Mouse (Mus musculus) liver, embryonic 12.5 days (tissue): ENCODE results near the gene Slc25a21. TPM values are rescaled to one million over a fixed set of nuclear protein-coding genes. Genes with fewer than 3 reads are reported as not detected.

ENCODE experiments used
- ATAC-seq: fragments of 200-750 bp; cut with Nextera tagmentation; 2 replicates; pipeline ENCODE4 v1.8.0; 2017; ENCODE audit warnings: moderate number of reproducible peaks, mild to moderate bottlenecking, moderate library complexity
- H3K27ac ChIP-seq: fragments of 300-500 bp; sonication (generic); 2 replicates; pipeline ENCODE4 v1.5.1; 2016; ENCODE audit warnings: mild to moderate bottlenecking
- H3K27me3 ChIP-seq: fragments of 300-500 bp; sonication (generic); replicated peaks from 2 replicates; pipeline ENCODE4 v1.6.1; 2016; ENCODE audit warnings: mild to moderate bottlenecking, moderate library complexity
- H3K36me3 ChIP-seq: fragments of 300-500 bp; sonication (generic); 2 replicates; pipeline ENCODE4 v1.6.1; 2016; ENCODE audit warnings: mild to moderate bottlenecking, moderate library complexity
- H3K4me1 ChIP-seq: fragments of 300-500 bp; sonication (generic); 2 replicates; pipeline ENCODE4 v1.6.1; 2016
- H3K4me2 ChIP-seq: fragments of 300-500 bp; sonication (generic); 2 replicates; pipeline ENCODE4 v1.6.1; 2016; ENCODE audit warnings: mild to moderate bottlenecking, moderate library complexity
- H3K4me3 ChIP-seq: fragments of 300-500 bp; sonication (generic); 2 replicates; pipeline ENCODE4 v1.5.1; 2016; ENCODE audit warnings: mild to moderate bottlenecking, moderate library complexity
- H3K9ac ChIP-seq: fragments of 300-500 bp; sonication (generic); 2 replicates; pipeline ENCODE4 v1.6.1; 2016; ENCODE audit warnings: mild to moderate bottlenecking, moderate library complexity
- H3K9me3 ChIP-seq: fragments of 300-500 bp; sonication (generic); replicated peaks from 2 replicates; pipeline ENCODE4 v1.6.1; 2016; ENCODE audit warnings: mild to moderate bottlenecking, moderate library complexity
- WGBS: fragments of 180-500 bp; shearing (Covaris S2); methylation state at CpG from one replicate; pipeline ENCODE4 v1.1.7; 2016; ENCODE audit not compliant: insufficient replicate concordance; 5-methylcytosine and 5-hydroxymethylcytosine counted together
- polyA plus RNA-seq: library from polyadenylated mRNA; unstranded; fragments of >200 nt; fragmentation: Nextera tagmentation; extraction: Ambion mirVana; gene quantifications from 2 replicates; pipeline ENCODE4 v1.2.1, GENCODE M21; 2016

Slc25a21 gene
- polyA plus RNA-seq, 1 experiment from 2014 or later, result 30.0 TPM

- Histone ChIP-seq H3K9ac (no peak overlapping the region), H3K36me3 (no peaks in the 10 kb centered on the region), H3K4me2 (no peak overlapping the region), H3K4me3 (no peak overlapping the region), H3K9me3 (no peaks in the 10 kb centered on the region), H3K27ac (no peak overlapping the region), H3K27me3 (no peaks in the 10 kb centered on the region), H3K4me1 (peaks cover 20% of the 10 kb centered on the region)
- WGBS, result 51% methylated on average over 3 of the region's 3 CpGs
- ATAC-seq, result no peak
Measured at GRCm38 (mm10) chr12:57099066-57099465, 98.2 kb downstream of the Slc25a21 start.

- no peak for ATAC-seq
- WGBS, result 77% methylated on average over 5 of the region's 5 CpGs
- H3K27ac ChIP-seq, result no peak overlapping the region
- no peak overlapping the region for H3K9ac ChIP-seq
- peaks cover 20% of the 10 kb centered on the region for H3K4me1 ChIP-seq
- H3K36me3 ChIP-seq, result no peaks in the 10 kb centered on the region
- no peaks in the 10 kb centered on the region for H3K9me3 ChIP-seq
- no peak overlapping the region for H3K4me2 ChIP-seq
- no peak overlapping the region for H3K4me3 ChIP-seq
- no peaks in the 10 kb centered on the region for H3K27me3 ChIP-seq
Measured at GRCm38 (mm10) chr12:57098371-57098770, 98.9 kb downstream of the Slc25a21 start.

GRCm38 (mm10) chr12:57093107-57093506 is 104.2 kb downstream of the Slc25a21 start:
- ATAC-seq, result no peak
- Histone ChIP-seq H3K9ac (no peak overlapping the region), H3K4me3 (no peak overlapping the region), H3K9me3 (no peaks in the 10 kb centered on the region), H3K4me1 (no peaks in the 10 kb centered on the region), H3K27ac (no peak overlapping the region), H3K4me2 (no peak overlapping the region), H3K27me3 (no peaks in the 10 kb centered on the region), H3K36me3 (no peaks in the 10 kb centered on the region)
- WGBS, result 57% methylated on average over 5 of the region's 5 CpGs

GRCm38 (mm10) chr12:57084519-57084918 is 112.8 kb downstream of the Slc25a21 start:
- no peaks in the 10 kb centered on the region for H3K9me3 ChIP-seq
- no peak overlapping the region for H3K4me2 ChIP-seq
- H3K36me3 ChIP-seq, result no peaks in the 10 kb centered on the region
- H3K4me3 ChIP-seq, result no peak overlapping the region
- H3K27ac ChIP-seq, result no peak overlapping the region
- H3K9ac ChIP-seq, result no peak overlapping the region
- 77% methylated on average over 3 of the region's 3 CpGs for WGBS
- no peaks in the 10 kb centered on the region for H3K4me1 ChIP-seq
- H3K27me3 ChIP-seq, result no peaks in the 10 kb centered on the region
- ATAC-seq, result no peak

- Histone ChIP-seq H3K27me3 (no peaks in the 10 kb centered on the region), H3K4me2 (no peak overlapping the region), H3K4me1 (no peaks in the 10 kb centered on the region), H3K9me3 (no peaks in the 10 kb centered on the region), H3K9ac (no peak overlapping the region), H3K36me3 (no peaks in the 10 kb centered on the region), H3K4me3 (no peak overlapping the region), H3K27ac (no peak overlapping the region)
- 91% methylated on average over 5 of the region's 5 CpGs for WGBS
- no peak for ATAC-seq
Measured at GRCm38 (mm10) chr12:57083533-57083932, 113.7 kb downstream of the Slc25a21 start.

GRCm38 (mm10) chr12:57076606-57077005 is 120.7 kb downstream of the Slc25a21 start:
- Histone ChIP-seq H3K27me3 (no peaks in the 10 kb centered on the region), H3K4me1 (no peaks in the 10 kb centered on the region), H3K9me3 (no peaks in the 10 kb centered on the region), H3K4me2 (no peak overlapping the region), H3K27ac (no peak overlapping the region), H3K9ac (no peak overlapping the region), H3K36me3 (no peaks in the 10 kb centered on the region), H3K4me3 (no peak overlapping the region)
- no peak for ATAC-seq
- 82% methylated on average over 4 of the region's 4 CpGs for WGBS

- no peak overlapping the region for H3K9ac ChIP-seq
- H3K4me2 ChIP-seq, result no peak overlapping the region
- no peaks in the 10 kb centered on the region for H3K9me3 ChIP-seq
- H3K27me3 ChIP-seq, result no peaks in the 10 kb centered on the region
- 86% methylated on average over 2 of the region's 2 CpGs for WGBS
- ATAC-seq, result no peak
- H3K27ac ChIP-seq, result no peak overlapping the region
- H3K36me3 ChIP-seq, result no peaks in the 10 kb centered on the region
- H3K4me1 ChIP-seq, result no peaks in the 10 kb centered on the region
- H3K4me3 ChIP-seq, result no peak overlapping the region
Measured at GRCm38 (mm10) chr12:57072616-57073015, 124.7 kb downstream of the Slc25a21 start.

- H3K27ac ChIP-seq, result no peak overlapping the region
- H3K9me3 ChIP-seq, result no peaks in the 10 kb centered on the region
- ATAC-seq, result no peak
- H3K4me1 ChIP-seq, result no peaks in the 10 kb centered on the region
- WGBS, result 62% methylated on average over 5 of the region's 5 CpGs
- H3K27me3 ChIP-seq, result no peaks in the 10 kb centered on the region
- no peaks in the 10 kb centered on the region for H3K36me3 ChIP-seq
- H3K4me3 ChIP-seq, result no peak overlapping the region
- no peak overlapping the region for H3K4me2 ChIP-seq
- H3K9ac ChIP-seq, result no peak overlapping the region
Measured at GRCm38 (mm10) chr12:57068607-57069006, 128.7 kb downstream of the Slc25a21 start.

GRCm38 (mm10) chr12:57019737-57020136 is 177.5 kb downstream of the Slc25a21 start:
- no peaks in the 10 kb centered on the region for H3K27me3 ChIP-seq
- H3K9me3 ChIP-seq, result no peaks in the 10 kb centered on the region
- H3K4me1 ChIP-seq, result no peaks in the 10 kb centered on the region; the same call in 1 of the 2 replicates
- WGBS, result 77% methylated on average over 4 of the region's 4 CpGs
- no peaks in the 10 kb centered on the region; the same call in 1 of the 2 replicates for H3K36me3 ChIP-seq
- no peak overlapping the region for H3K4me3 ChIP-seq
- no peak overlapping the region for H3K4me2 ChIP-seq
- no peak overlapping the region for H3K27ac ChIP-seq
- no peak overlapping the region for H3K9ac ChIP-seq
- ATAC-seq, result no peak

GRCm38 (mm10) chr12:57016845-57017244 is 180.4 kb downstream of the Slc25a21 start:
- Histone ChIP-seq H3K36me3 (no peaks in the 10 kb centered on the region; the same call in 1 of the 2 replicates), H3K4me1 (no peaks in the 10 kb centered on the region; the same call in 1 of the 2 replicates), H3K9ac (no peak overlapping the region), H3K27ac (no peak overlapping the region), H3K4me3 (no peak overlapping the region), H3K4me2 (no peak overlapping the region), H3K27me3 (no peaks in the 10 kb centered on the region), H3K9me3 (no peaks in the 10 kb centered on the region)
- WGBS, result 58% methylated on average over 3 of the region's 3 CpGs
- no peak for ATAC-seq

- Histone ChIP-seq H3K9ac (no peak overlapping the region), H3K4me3 (no peak overlapping the region), H3K4me1 (no peaks in the 10 kb centered on the region; the same call in 1 of the 2 replicates), H3K27ac (no peak overlapping the region), H3K36me3 (no peaks in the 10 kb centered on the region), H3K27me3 (no peaks in the 10 kb centered on the region), H3K9me3 (no peaks in the 10 kb centered on the region), H3K4me2 (no peak overlapping the region)
- WGBS, result 70% methylated on average over 3 of the region's 3 CpGs
- ATAC-seq, result no peak
Measured at GRCm38 (mm10) chr12:57016324-57016723, 180.9 kb downstream of the Slc25a21 start.

GRCm38 (mm10) chr12:57009010-57009409 is 188.3 kb downstream of the Slc25a21 start:
- Histone ChIP-seq H3K9me3 (no peaks in the 10 kb centered on the region), H3K27me3 (no peaks in the 10 kb centered on the region), H3K27ac (no peak overlapping the region), H3K4me3 (no peak overlapping the region), H3K9ac (no peak overlapping the region), H3K4me2 (no peak overlapping the region), H3K36me3 (no peaks in the 10 kb centered on the region), H3K4me1 (no peaks in the 10 kb centered on the region)
- no peak for ATAC-seq
- 49% methylated on average over 11 of the region's 11 CpGs for WGBS

- Histone ChIP-seq H3K4me1 (no peaks in the 10 kb centered on the region), H3K9me3 (no peaks in the 10 kb centered on the region), H3K4me3 (no peak overlapping the region), H3K4me2 (no peak overlapping the region), H3K9ac (no peak overlapping the region), H3K36me3 (no peaks in the 10 kb centered on the region), H3K27me3 (no peaks in the 10 kb centered on the region), H3K27ac (no peak overlapping the region)
- 10% methylated on average over 5 of the region's 5 CpGs for WGBS
- ATAC-seq, result no peak
Measured at GRCm38 (mm10) chr12:56986049-56986448, 211.2 kb downstream of the Slc25a21 start.
